Mouse (Mus musculus) small intestine, adult 2 months (tissue): ENCODE measurements around the gene Vmn1r22.

Experiments used
- CTCF ChIP-seq: fragments of 200-500 bp; IDR thresholded peaks from 2 replicates; pipeline ENCODE4 v1.5.1; 2012; ENCODE audit warnings: low read depth, mild to moderate bottlenecking, control low read depth, inconsistent platforms, low read length, moderate library complexity, mixed read lengths; ENCODE audit not compliant: insufficient replicate concordance, insufficient read length; ENCODE audit errors: extremely low read depth
- POLR2A ChIP-seq: fragments of 200-500 bp; IDR thresholded peaks from 2 replicates; pipeline ENCODE4 v1.6.1; 2012; ENCODE audit warnings: low read depth, mild to moderate bottlenecking, control low read depth, inconsistent platforms, low read length, moderate library complexity

DNA sequence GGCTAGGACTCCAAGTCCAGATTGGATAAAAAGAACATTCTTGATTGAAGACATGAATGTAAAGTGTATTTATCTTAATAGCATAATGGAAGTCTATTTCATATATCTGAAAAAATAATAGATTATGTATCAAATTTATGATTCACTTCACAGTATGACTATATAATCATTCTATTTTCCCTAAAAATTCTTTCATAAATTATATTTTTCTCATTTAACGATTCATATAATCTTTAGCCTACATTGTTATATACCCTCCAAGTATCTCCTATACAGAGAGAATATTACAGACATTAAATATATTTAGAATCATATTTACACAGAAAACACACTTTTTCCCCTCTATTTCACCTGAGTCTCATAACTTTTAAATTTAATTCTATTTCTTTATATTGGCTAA is 18.9 kb upstream of the Vmn1r22 start, which contains the start of gene Vmn1r23:
- TF ChIP-seq CTCF (no peak), POLR2A (no peak)
